Mouse (Mus musculus) v-Abl transformed pro-B cells (cell line): Measurements from ENCODE around the gene Spred3.

Source experiments
- in situ Hi-C, 2 experiments: fragments of 400-800 bp; cut with MboI; formaldehyde crosslinking; loops; one replicate each; pipeline ENCODE4 v1.15.1; 2025; ENCODE audit not compliant: unreplicated experiment in 2 of 2

The Spred3 gene

GRCm38 (mm10) chr7:29137429-29137828 is 32.8 kb downstream of the Spred3 start:
- in situ Hi-C loops = no loop called here

- in situ Hi-C loops = no loop called here
These were observed 35.4 kb downstream of the Spred3 start, which contains the start of gene Rasgrp4 for GRCm38 (mm10) chr7:29134693-29135386. Rasgrp4 (plus strand) TSS chr7:29134851.

GRCm38 (mm10) chr7:29134230-29134629 is 36.0 kb downstream of the Spred3 start:
- in situ Hi-C loops = no loop called here

- in situ Hi-C loops = loop anchor here (5.0 kb wide), 6 partner anchors 49 to 399 kb away; partner anchors contain the start of genes 2200002D01Rik (in 1 of the 2), Dpf1 (in 1 of the 2) and Ppp1r14a (in 1 of the 2)
These were observed 41.5 kb downstream of the Spred3 start for GRCm38 (mm10) chr7:29128725-29129124.

GRCm38 (mm10) chr7:29126173-29126915 is 43.9 kb downstream of the Spred3 start:
- in situ Hi-C loops = loop anchor here (5.0 kb wide), 6 partner anchors 51 to 401 kb away; partner anchors contain the start of genes 2200002D01Rik (in 1 of the 2), Dpf1 (in 1 of the 2) and Ppp1r14a (in 1 of the 2)

GRCm38 (mm10) chr7:29124970-29125369 is 45.2 kb downstream of the Spred3 start, which contains the start of gene Ryr1:
Ryr1 (minus strand) TSS chr7:29125179.
- in situ Hi-C loops = loop anchor here (5.0 kb wide), 6 partner anchors 52 to 402 kb away; partner anchors contain the start of genes 2200002D01Rik (in 1 of the 2), Dpf1 (in 1 of the 2) and Ppp1r14a (in 1 of the 2)

GRCm38 (mm10) chr7:29123531-29124358 is 46.5 kb downstream of the Spred3 start:
- in situ Hi-C loops = no loop called here

- in situ Hi-C loops = no loop called here
These were observed 47.4 kb downstream of the Spred3 start for GRCm38 (mm10) chr7:29122821-29123220.

GRCm38 (mm10) chr7:29119526-29119925 is 50.7 kb downstream of the Spred3 start:
- in situ Hi-C loops = loop anchor here in 1 of 2 experiments (10.0 kb wide), 1 partner anchor 405 kb away; no protein-coding TSS in a partner anchor

- in situ Hi-C loops = loop anchor here in 1 of 2 experiments (10.0 kb wide), 1 partner anchor 407 kb away; no protein-coding TSS in a partner anchor
These were observed 51.9 kb downstream of the Spred3 start for GRCm38 (mm10) chr7:29118142-29118851.

- in situ Hi-C loops = no loop called here
These were observed 60.9 kb downstream of the Spred3 start for GRCm38 (mm10) chr7:29108992-29109955.
